Mouse (Mus musculus) thymus, postnatal 25 days (tissue): ENCODE data around the gene Olfr1371.

Source experiments
- DNase-seq: peaks from one replicate; pipeline ENCODE4 v3.0.0; 2022

Olfr1371 gene

GRCm38 (mm10) chr11:52213887-52214286, at the start of gene Olfr1371:
Olfr1371 (minus strand) TSS chr11:52213987.
- no peak for DNase-seq

GRCm38 (mm10) chr11:52262338-52262737, 48.6 kb upstream of the Olfr1371 start:
- no peak for DNase-seq

GRCm38 (mm10) chr11:52261937-52262336, 48.1 kb upstream of the Olfr1371 start:
- DNase-seq, result peak; percentile 71

- DNase-seq, result no peak
Observed at GRCm38 (mm10) chr11:52260878-52261277, 47.1 kb upstream of the Olfr1371 start.

- DNase-seq, result peak; percentile 49
Observed at GRCm38 (mm10) chr11:52258711-52259110, 44.9 kb upstream of the Olfr1371 start.

GRCm38 (mm10) chr11:52257376-52257775, 43.6 kb upstream of the Olfr1371 start:
- DNase-seq, result peak; percentile 14

- DNase-seq, result peak; percentile 31
Observed at GRCm38 (mm10) chr11:52255077-52255476, 41.3 kb upstream of the Olfr1371 start.

- peak; percentile 59 for DNase-seq
Observed at GRCm38 (mm10) chr11:52253674-52254375, 40.0 kb upstream of the Olfr1371 start.

- DNase-seq, result no peak
Observed at GRCm38 (mm10) chr11:52252692-52253091, 38.9 kb upstream of the Olfr1371 start.

- DNase-seq, result peak; percentile 29
Observed at GRCm38 (mm10) chr11:52251770-52252169, 38.0 kb upstream of the Olfr1371 start.

- DNase-seq, result no peak
Observed at GRCm38 (mm10) chr11:52249452-52249851, 35.7 kb upstream of the Olfr1371 start.

GRCm38 (mm10) chr11:52240898-52241542, 27.2 kb upstream of the Olfr1371 start:
- DNase-seq, result no peak

- no peak for DNase-seq
Observed at GRCm38 (mm10) chr11:52234509-52234908, 20.7 kb upstream of the Olfr1371 start.

- no peak for DNase-seq
Observed at GRCm38 (mm10) chr11:52233906-52234305, 20.1 kb upstream of the Olfr1371 start.

- DNase-seq, result no peak
Observed at GRCm38 (mm10) chr11:52233043-52233653, 19.4 kb upstream of the Olfr1371 start.

GRCm38 (mm10) chr11:52231606-52232541, 18.1 kb upstream of the Olfr1371 start, which contains the start of gene Skp1a:
Skp1a (plus strand) TSS chr11:52231995.
- peak; percentile 94 for DNase-seq

GRCm38 (mm10) chr11:52230694-52231093, 16.9 kb upstream of the Olfr1371 start:
- DNase-seq, result no peak

GRCm38 (mm10) chr11:52228722-52229448, 15.1 kb upstream of the Olfr1371 start:
- no peak for DNase-seq

GRCm38 (mm10) chr11:52227466-52228226, 13.9 kb upstream of the Olfr1371 start:
- no peak for DNase-seq

- no peak for DNase-seq
Observed at GRCm38 (mm10) chr11:52227053-52227452, 13.3 kb upstream of the Olfr1371 start.

GRCm38 (mm10) chr11:52225986-52226599, 12.3 kb upstream of the Olfr1371 start:
- peak; percentile 45 for DNase-seq
